Mouse (Mus musculus) Patski (cell line): ENCODE data around the gene Mapk6. TPM values are rescaled to one million over a fixed set of nuclear protein-coding genes. Genes with fewer than 3 reads are reported as not detected.

ENCODE experiments used
- ATAC-seq: fragments of 100-300 bp; one replicate; pipeline ENCODE4 v1.8.0; 2021
- CTCF ChIA-PET: fragments of 350-600 bp; sonication (Branson Sonifier 250); formaldehyde crosslinking; loops from one replicate; lab custom pipeline; 2022; ENCODE audit warnings: inconsistent platforms; lab: Charles Lee
- POLR2A ChIA-PET: fragments of 350-600 bp; sonication (Branson Sonifier 250); formaldehyde crosslinking; loops from one replicate; lab custom pipeline; 2022; ENCODE audit warnings: antibody characterized with exemption, inconsistent platforms; lab: Charles Lee
- DNase-seq: peaks from one replicate; pipeline ENCODE4 v3.0.0-alpha.2; 2011; ENCODE audit warnings: low read depth, low spot score
- H3K27me3 ChIP-seq: fragments of 371-371 bp; one replicate; pipeline ENCODE4 v1.5.1; 2021
- CTCF ChIP-seq: fragments of 100-300 bp; IDR thresholded peaks from one replicate; pipeline ENCODE4 v1.5.1; 2021
- in situ Hi-C: fragments of 300-500 bp; cut with MboI; formaldehyde crosslinking; loops from 3 replicates; pipeline ENCODE4 v1.11.1; 2018; ENCODE audit warnings: low pct_unique_long_range_greater_than_20kb, mixed read lengths
- polyA plus RNA-seq: library from polyadenylated mRNA; unstranded; gene quantifications from one replicate; pipeline ENCODE4 v1.2.3, GENCODE M21; 2021

Mapk6 gene
- polyA plus RNA-seq, 1 experiment from 2014 or later = 74.9 TPM

- POLR2A ChIA-PET = interaction anchor here (1.1 to 2.3 kb wide), 6 partner anchors 13 to 43 kb away, joined by 3 to 16 read pairs (median 4); no protein-coding TSS in a partner anchor
- no peak for DNase-seq
- in situ Hi-C loops = no loop called here
- peak; percentile 61 for ATAC-seq
- no peak for TF ChIP-seq CTCF
- H3K27me3 ChIP-seq = no peaks in the 10 kb centered on the region
- CTCF ChIA-PET = interaction anchor here (1.0 to 1.7 kb wide), 7 partner anchors 11 to 25 kb away, joined by 3 to 6 read pairs (median 4); no protein-coding TSS in a partner anchor
These were observed 564 bp downstream of the Mapk6 start for GRCm38 (mm10) chr9:75409031-75409851.

DNA sequence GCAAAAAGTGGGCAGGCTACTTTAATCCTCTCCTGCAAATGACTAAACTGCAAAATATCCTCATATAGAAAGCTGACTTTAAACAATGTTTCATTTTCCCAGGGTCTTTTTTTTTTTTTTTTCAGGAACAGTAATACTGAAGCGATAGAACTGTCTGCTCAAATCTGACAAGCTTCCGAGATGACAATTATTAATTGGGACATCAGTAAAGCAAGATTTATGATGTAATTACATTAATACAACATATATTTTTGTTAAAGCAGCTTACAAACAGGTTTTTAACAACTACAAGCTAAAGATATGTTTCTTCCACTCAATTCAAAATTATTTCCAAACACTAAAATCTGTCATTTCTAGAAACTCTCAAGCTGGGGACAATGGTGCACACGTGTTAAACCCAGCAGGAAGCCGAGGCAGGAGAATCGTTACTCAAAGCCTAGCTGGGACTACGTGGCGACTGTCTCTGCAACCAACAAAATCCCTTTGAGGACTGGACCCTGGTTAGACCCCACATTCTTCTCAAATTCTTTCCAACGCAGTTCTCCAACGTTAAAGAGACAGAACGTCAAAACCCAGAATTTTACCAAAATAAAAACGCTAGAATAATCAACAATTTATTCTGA is 1.5 kb downstream of the Mapk6 start:
- no peak for TF ChIP-seq CTCF
- CTCF ChIA-PET = interaction anchor here (1.0 to 1.6 kb wide), 3 partner anchors 14 to 23 kb away, joined by 3 to 6 read pairs (median 3); no protein-coding TSS in a partner anchor
- ATAC-seq (no peak), DNase-seq (no peak)
- POLR2A ChIA-PET = interaction anchor here (1.1 to 2.3 kb wide), 3 partner anchors 14 to 42 kb away, joined by 3 to 12 read pairs (median 6); no protein-coding TSS in a partner anchor
- in situ Hi-C loops = no loop called here
- H3K27me3 ChIP-seq = no peaks in the 10 kb centered on the region

DNA sequence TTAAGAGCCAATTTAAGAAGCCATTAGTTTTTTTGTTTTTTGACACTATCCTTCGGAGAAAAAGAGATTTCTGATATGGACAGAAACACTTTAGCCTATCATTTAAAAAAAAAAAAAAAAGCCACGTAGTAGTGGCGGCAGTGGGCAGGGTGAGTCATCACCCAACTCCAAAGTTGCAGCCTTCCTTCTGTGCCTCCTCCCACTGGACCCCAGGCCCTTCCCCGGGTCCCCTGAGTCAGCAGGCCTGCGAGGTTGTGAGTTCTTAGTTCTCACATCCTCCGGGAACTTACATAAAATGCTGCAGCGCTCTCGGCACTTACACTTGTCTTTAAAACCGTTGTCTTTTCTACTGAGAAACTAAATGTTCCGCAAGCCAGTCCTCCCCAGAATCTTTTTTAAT is 2.0 kb downstream of the Mapk6 start:
- ATAC-seq = no peak
- no peak for TF ChIP-seq CTCF
- ChIA-PET POLR2A (interaction anchor here (1.1 to 2.0 kb wide), 2 partner anchors 15 to 42 kb away, joined by 3 to 12 read pairs; no protein-coding TSS in a partner anchor), CTCF (interaction anchor here (1.6 kb wide), 1 partner anchor 14 kb away, joined by 6 read pairs; no protein-coding TSS in a partner anchor)
- H3K27me3 ChIP-seq = no peaks in the 10 kb centered on the region
- DNase-seq = no peak
- in situ Hi-C loops = no loop called here

GRCm38 (mm10) chr9:75406121-75406520 is 3.7 kb downstream of the Mapk6 start:
- H3K27me3 ChIP-seq = no peaks in the 10 kb centered on the region
- ChIA-PET POLR2A (no interaction called here), CTCF (interaction anchor here (1.4 kb wide), 1 partner anchor 16 kb away, joined by 3 read pairs; no protein-coding TSS in a partner anchor)
- in situ Hi-C loops = no loop called here
- DNase-seq (no peak), ATAC-seq (no peak)
- no peak for TF ChIP-seq CTCF

DNA sequence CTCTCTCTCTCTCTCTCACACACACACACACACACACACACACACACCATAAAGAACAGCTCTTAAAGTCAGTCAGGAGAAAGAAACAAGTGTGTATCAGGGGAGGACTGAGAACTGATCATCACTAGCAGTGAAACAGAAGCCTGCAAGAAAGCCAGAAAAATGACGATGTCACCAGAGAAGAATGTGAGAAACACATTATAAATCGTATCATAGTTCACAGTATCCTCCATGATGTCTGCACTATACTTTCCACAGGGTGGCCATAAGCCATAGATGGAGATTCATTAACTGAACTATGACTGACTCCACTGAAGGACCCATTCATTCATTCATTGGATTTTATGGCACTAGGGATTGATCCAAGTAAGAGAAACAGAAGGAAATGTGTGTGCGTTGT is 6.3 kb downstream of the Mapk6 start:
- DNase-seq = no peak
- ATAC-seq = peak; percentile 68
- CTCF ChIA-PET = no interaction called here

DNA sequence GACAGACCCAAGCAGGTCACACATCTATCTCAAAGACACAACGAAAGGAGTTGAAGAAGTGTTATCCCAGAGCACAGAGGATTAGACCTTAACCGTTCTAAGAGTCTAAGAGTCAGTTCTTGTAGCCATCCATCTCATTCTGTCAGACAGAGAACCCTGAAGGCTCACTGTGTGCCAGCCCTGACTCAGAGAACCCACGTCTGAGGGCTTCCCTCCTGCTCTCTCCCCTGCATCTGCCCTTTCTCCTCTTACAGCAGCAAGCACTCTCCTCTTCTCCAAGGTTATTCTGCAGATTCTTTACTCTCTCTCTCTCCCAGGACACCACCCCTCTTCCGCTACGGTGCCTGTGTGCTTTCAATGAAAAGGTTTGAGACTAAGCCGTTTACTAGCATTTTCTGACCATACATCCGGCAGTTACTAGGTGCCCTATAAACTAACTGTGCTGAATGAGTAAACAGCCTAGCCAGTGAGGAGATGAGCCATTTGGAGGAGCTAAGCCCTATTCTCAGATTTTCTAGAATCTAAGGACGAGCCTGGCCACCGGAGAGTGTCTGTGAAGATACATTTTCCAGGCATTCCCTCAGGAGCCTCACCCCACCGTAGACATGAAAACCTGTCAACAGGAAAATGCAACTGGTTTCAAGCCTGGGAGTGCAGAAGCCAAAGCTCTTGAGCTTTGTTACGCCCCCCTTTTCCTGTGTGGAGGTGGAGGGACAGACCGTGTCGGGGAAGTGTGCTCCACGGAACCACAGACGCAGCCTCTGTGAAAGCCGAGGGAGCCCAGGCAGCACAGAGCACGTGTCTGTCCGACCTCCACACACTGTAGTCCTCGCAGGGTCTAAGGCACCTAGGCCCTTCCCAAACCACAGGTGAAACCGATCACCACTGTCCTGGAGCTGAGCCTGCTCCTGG is 8.0 kb downstream of the Mapk6 start:
- no peak for TF ChIP-seq CTCF
- ATAC-seq (no peak), DNase-seq (no peak)
- H3K27me3 ChIP-seq = no peaks in the 10 kb centered on the region
- in situ Hi-C loops = no loop called here
- POLR2A ChIA-PET = no interaction called here
- CTCF ChIA-PET = interaction anchor here (0.9 to 1.3 kb wide), 3 partner anchors 9 to 119 kb away, joined by 3 to 4 read pairs (median 3); no protein-coding TSS in a partner anchor

More for the DNA sequence above, 6.3 kb downstream of the Mapk6 start:
- no peaks in the 10 kb centered on the region for H3K27me3 ChIP-seq
- in situ Hi-C loops = no loop called here
- TF ChIP-seq CTCF = no peak
- POLR2A ChIA-PET = no interaction called here

GRCm38 (mm10) chr9:75400639-75401038 is 9.2 kb downstream of the Mapk6 start:
- in situ Hi-C loops = no loop called here

DNA sequence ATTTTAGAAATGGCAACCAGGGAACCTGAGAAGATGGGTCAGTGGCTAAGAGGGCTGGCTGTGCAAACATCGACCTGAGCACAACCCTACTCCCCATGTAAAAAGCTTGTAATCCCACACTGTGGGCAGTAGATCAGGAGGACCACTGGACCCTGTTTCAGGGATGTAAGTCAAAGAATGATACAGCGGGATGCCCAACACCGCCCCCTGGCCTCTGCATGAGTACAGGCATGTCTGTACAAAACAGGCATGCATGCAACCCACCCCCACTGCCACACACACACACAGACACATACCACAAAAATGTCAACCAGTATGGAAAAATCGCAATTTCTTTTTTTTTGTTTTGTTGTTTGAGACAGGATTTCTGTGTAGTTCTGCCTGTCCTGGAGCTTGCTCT is 10.7 kb downstream of the Mapk6 start:
- no peaks in the 10 kb centered on the region for H3K27me3 ChIP-seq
- ChIA-PET CTCF (no interaction called here), POLR2A (no interaction called here)
- peak; percentile 36 for TF ChIP-seq CTCF
- DNase-seq (no peak), ATAC-seq (no peak)
- in situ Hi-C loops = no loop called here

More at GRCm38 (mm10) chr9:75400639-75401038, 9.2 kb downstream of the Mapk6 start:
- DNase-seq (no peak), ATAC-seq (no peak)
- ChIA-PET CTCF (interaction anchor here (0.9 to 1.3 kb wide), 3 partner anchors 7 to 118 kb away, joined by 3 to 4 read pairs (median 3); no protein-coding TSS in a partner anchor), POLR2A (no interaction called here)
- no peak for TF ChIP-seq CTCF
- H3K27me3 ChIP-seq = no peaks in the 10 kb centered on the region

GRCm38 (mm10) chr9:75395971-75396370 is 13.8 kb downstream of the Mapk6 start:
- ChIA-PET POLR2A (no interaction called here), CTCF (no interaction called here)
- DNase-seq (no peak), ATAC-seq (no peak)
- no peaks in the 10 kb centered on the region for H3K27me3 ChIP-seq
- TF ChIP-seq CTCF = no peak
- in situ Hi-C loops = no loop called here
